Mouse (Mus musculus): ENCODE results near the gene Furin. TPM values are rescaled to one million over a fixed set of nuclear protein-coding genes. Genes with fewer than 3 reads are reported as not detected.

Gene Furin
- polyA plus RNA-seq, 1 experiment from 2014 or later, result 27.3 TPM

DNA sequence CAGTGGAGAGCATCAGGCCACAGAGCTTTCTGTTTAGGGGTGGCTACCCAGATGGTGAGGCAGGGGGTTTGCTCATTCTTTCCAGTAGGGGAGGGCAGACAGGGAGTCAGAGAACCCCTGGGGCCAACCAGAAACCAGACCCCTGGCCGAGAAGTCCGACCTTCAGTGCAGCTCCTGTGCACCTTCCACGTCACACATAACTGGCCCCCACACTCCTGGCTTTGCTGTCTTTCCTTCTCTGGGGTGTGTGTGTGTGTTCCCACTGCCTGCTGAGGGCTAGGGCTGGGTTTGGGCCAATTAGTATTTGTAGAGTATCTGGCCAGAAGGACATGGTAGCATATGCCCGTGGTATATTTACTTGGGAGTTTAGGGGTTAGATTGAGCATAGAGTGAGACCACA, 45.1 kb upstream of the Furin start:
- no peak overlapping the region for H3K27ac ChIP-seq (ENCODE audit: low read length)

DNA sequence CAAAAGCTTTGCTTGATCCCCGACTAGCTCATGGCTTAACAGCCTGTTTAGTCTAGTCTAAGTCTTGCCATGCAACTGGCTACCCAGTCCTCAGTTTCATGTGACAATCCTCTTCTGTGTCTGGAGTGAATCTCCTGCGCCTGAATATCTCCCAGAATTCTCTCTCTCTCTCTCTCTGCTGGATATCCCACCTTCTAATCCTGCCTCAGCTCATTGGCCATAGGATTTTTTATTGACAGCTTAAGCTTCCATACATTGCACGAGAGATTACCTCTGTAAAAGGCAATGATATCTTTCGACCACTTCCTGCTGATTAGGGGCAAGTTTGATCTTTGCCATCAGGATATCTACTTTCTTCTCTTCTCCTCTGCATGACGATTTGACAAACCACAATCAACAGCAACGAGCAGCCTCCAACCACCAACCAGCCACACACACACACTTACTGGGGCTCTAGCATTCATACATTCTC, 44.4 kb upstream of the Furin start:
- WGBS, result 66% methylated on average over 6 of the region's 6 CpGs
- H3K9ac ChIP-seq (replicated peaks; ENCODE audit: low read depth), result no peak overlapping the region
- H3K4me2 ChIP-seq (replicated peaks; ENCODE audit: low read depth, low read length), result no peak overlapping the region
- no peak overlapping the region for H3K27ac ChIP-seq (ENCODE audit: low read length)
- H3K36me3 ChIP-seq (ENCODE audit: insufficient read depth, low read length), result no peaks in the 10 kb centered on the region
- no peaks in the 10 kb centered on the region for H3K9me3 ChIP-seq (ENCODE audit: low read length)
- no peaks in the 10 kb centered on the region for H3K27me3 ChIP-seq (replicated peaks; ENCODE audit: insufficient read depth, low read length)
- no peak for ATAC-seq
- DNase-seq (ENCODE audit: low spot score), result no peak
- no peak overlapping the region for H3K4me3 ChIP-seq (ENCODE audit: low read depth, low read length)
- no peak for TF ChIP-seq EP300 (IDR thresholded peaks at IDR 0.05)
- TF ChIP-seq CTCF (IDR thresholded peaks at IDR 0.05), result no peak
- H3K4me1 ChIP-seq (ENCODE audit: insufficient read depth, low read depth, low read length), result peaks cover 9% of the 10 kb centered on the region; the same call in 1 of the 2 replicates

More for the DNA sequence above, 45.1 kb upstream of the Furin start:
- Histone ChIP-seq H3K27me3 (replicated peaks; ENCODE audit: insufficient read depth, low read length) (no peaks in the 10 kb centered on the region), H3K9ac (replicated peaks; ENCODE audit: low read depth) (no peak overlapping the region), H3K4me3 (ENCODE audit: low read depth, low read length) (no peak overlapping the region), H3K9me3 (ENCODE audit: low read length) (no peaks in the 10 kb centered on the region), H3K4me1 (ENCODE audit: insufficient read depth, low read depth, low read length) (peaks cover 4% of the 10 kb centered on the region), H3K36me3 (ENCODE audit: insufficient read depth, low read length) (no peaks in the 10 kb centered on the region), H3K4me2 (replicated peaks; ENCODE audit: low read depth, low read length) (no peak overlapping the region)
- 79% methylated on average over 4 of the region's 4 CpGs for WGBS
- DNase-seq (ENCODE audit: low spot score) (no peak), ATAC-seq (no peak)
- TF ChIP-seq CTCF (IDR thresholded peaks at IDR 0.05) (no peak), EP300 (IDR thresholded peaks at IDR 0.05) (no peak)

DNA sequence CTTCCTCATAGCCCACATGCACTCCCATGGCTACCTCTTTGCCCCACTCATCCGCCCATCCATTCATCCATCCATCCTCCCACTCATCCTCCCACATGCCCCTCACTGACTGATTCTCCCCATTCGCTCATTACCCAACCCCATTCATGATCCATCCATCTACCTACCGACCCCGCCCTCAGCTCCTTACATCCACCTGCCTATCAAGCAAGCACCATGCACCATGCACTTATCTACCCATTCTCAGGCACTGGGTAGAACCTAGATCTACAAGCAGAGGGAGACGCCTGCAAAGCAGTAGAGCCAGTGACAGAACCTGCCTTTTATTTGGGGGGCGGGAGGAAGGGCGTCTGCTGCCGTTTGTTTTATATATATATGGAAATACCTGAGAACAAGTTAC, 42.1 kb upstream of the Furin start:
- no peak overlapping the region for H3K4me2 ChIP-seq (replicated peaks; ENCODE audit: low read depth, low read length)
- DNase-seq (ENCODE audit: low spot score) (no peak), ATAC-seq (no peak)
- no peak overlapping the region for H3K27ac ChIP-seq (ENCODE audit: low read length)
- no peaks in the 10 kb centered on the region for H3K36me3 ChIP-seq (ENCODE audit: insufficient read depth, low read length)
- no peak overlapping the region for H3K9ac ChIP-seq (replicated peaks; ENCODE audit: low read depth)
- peaks cover 14% of the 10 kb centered on the region; the same call in 1 of the 2 replicates for H3K4me1 ChIP-seq (ENCODE audit: insufficient read depth, low read depth, low read length)
- H3K9me3 ChIP-seq (ENCODE audit: low read length), result no peaks in the 10 kb centered on the region
- no peak for TF ChIP-seq CTCF (IDR thresholded peaks at IDR 0.05)
- no peak for TF ChIP-seq EP300 (IDR thresholded peaks at IDR 0.05)
- no peak overlapping the region for H3K4me3 ChIP-seq (ENCODE audit: low read depth, low read length)
- 94% methylated on average over 8 of the region's 8 CpGs for WGBS
- H3K27me3 ChIP-seq (replicated peaks; ENCODE audit: insufficient read depth, low read length), result no peaks in the 10 kb centered on the region

DNA sequence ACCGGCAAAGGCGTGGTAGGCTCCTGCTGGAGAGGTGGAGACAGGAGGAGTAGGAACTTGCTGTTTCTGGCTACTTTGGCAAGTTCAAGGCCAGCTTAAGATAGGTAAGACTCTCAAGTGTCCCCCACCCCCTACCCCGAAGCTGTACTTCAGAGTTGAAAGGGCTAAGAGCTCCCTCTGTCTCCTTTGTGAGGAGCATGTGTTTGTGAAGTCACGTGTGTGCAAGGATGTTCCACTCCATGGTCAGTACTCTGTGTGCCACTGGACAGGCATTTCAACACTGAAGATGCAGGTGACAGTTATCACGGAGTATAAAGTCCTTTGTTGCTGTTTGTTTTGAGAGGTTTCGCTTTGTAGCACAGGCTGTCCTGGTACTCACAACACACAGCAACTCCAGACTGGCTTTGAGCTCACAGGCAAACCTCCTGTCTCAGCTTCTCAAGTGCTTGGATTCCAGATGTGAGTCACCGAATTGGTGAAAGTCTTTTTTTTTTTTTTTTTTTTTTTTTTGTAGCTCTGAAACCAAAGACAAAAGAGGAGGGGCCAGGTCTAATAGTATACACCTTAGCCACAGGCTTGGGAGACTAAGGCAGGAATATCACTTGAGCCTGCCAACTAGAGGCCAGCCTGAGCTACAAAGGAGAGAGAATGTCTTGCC, 41.1 kb upstream of the Furin start:
- Histone ChIP-seq H3K4me2 (replicated peaks; ENCODE audit: low read depth, low read length) (no peak overlapping the region), H3K9ac (replicated peaks; ENCODE audit: low read depth) (no peak overlapping the region), H3K36me3 (ENCODE audit: insufficient read depth, low read length) (no peaks in the 10 kb centered on the region), H3K9me3 (ENCODE audit: low read length) (no peaks in the 10 kb centered on the region), H3K27ac (ENCODE audit: low read length) (no peak overlapping the region), H3K4me3 (ENCODE audit: low read depth, low read length) (no peak overlapping the region), H3K27me3 (replicated peaks; ENCODE audit: insufficient read depth, low read length) (no peaks in the 10 kb centered on the region), H3K4me1 (ENCODE audit: insufficient read depth, low read depth, low read length) (peaks cover 14% of the 10 kb centered on the region; the same call in 1 of the 2 replicates)
- DNase-seq (ENCODE audit: low spot score), result no peak
- ATAC-seq, result no peak
- WGBS, result 51% methylated on average over 7 of the region's 7 CpGs
- TF ChIP-seq CTCF (IDR thresholded peaks at IDR 0.05) (peak; percentile 8; the same call in 1 of the 2 replicates), EP300 (IDR thresholded peaks at IDR 0.05) (no peak)

DNA sequence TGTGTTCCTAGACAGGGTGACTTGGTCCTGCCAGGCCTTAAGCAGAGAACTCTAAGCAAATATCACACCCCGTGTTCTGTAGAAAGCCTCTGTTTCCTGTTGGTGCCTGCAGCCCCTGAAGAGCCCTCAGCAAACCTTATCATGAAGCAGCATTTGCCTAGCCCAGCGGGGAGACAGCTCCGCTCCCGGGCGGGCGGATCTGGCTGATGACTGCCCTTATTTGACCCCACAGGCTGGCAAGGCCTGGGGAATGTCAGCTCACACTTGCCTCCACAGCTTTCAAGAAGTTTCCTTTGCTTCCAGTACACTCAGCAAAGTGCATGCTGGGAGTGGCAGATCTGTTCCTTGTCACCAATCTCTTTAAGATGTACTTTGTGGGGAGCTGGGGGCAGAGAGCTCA, 40.3 kb upstream of the Furin start:
- Histone ChIP-seq H3K4me1 (ENCODE audit: insufficient read depth, low read depth, low read length) (peaks cover 14% of the 10 kb centered on the region; the same call in 1 of the 2 replicates), H3K9ac (replicated peaks; ENCODE audit: low read depth) (no peak overlapping the region), H3K36me3 (ENCODE audit: insufficient read depth, low read length) (no peaks in the 10 kb centered on the region), H3K27ac (ENCODE audit: low read length) (no peak overlapping the region; the same call in 1 of the 2 replicates), H3K4me2 (replicated peaks; ENCODE audit: low read depth, low read length) (no peak overlapping the region; the same call in 1 of the 2 replicates), H3K9me3 (ENCODE audit: low read length) (no peaks in the 10 kb centered on the region), H3K27me3 (replicated peaks; ENCODE audit: insufficient read depth, low read length) (no peaks in the 10 kb centered on the region), H3K4me3 (ENCODE audit: low read depth, low read length) (no peak overlapping the region)
- WGBS, result 9% methylated on average over 6 of the region's 6 CpGs
- TF ChIP-seq CTCF (IDR thresholded peaks at IDR 0.05), result no peak
- no peak for TF ChIP-seq EP300 (IDR thresholded peaks at IDR 0.05)
- DNase-seq (ENCODE audit: low spot score) (peak; percentile 75), ATAC-seq (peak; percentile 84)

DNA sequence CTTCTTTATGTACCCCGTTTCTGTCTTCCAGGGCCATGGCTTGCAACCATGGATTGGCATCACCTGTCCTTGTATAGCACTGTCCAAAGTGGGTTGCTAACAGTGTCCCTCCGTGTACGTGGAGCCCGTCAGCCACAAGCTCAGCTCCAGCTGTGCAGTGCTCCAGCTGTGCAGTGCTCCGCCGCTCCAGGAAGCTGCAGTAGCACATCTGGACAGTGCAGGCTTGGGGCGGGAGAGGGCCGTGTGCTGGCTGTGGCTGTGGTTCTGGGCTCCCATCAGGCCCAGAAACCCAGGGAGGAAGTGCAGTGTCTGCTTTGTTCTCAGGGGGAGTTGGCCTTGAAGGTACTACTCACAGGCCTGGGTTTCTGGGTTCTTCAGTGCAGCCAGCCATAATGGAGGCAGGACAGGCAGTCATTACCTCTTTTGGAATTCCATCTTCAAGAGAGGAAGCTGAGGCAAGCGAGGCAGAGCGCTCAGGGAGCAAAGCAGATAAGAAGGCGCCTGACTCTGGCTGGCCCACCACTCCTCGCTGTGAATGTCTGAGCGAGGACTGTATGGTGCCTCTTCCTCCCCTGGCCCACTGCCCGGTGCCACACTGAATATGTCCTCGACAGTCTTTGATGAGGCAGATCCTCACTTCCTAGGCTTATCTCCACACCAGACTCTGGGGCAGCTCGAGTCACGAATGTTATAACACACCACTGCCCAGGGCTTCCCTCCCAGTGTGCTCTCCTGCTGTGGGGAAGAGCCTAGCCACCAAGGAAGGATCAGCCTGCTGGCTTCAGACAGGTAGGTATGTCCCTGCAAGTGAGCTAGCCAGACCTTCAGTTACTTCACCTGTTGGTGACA, 39.4 kb upstream of the Furin start:
- Histone ChIP-seq H3K4me1 (ENCODE audit: insufficient read depth, low read depth, low read length) (peaks cover 14% of the 10 kb centered on the region; the same call in 1 of the 2 replicates), H3K4me3 (ENCODE audit: low read depth, low read length) (no peak overlapping the region), H3K27me3 (replicated peaks; ENCODE audit: insufficient read depth, low read length) (no peaks in the 10 kb centered on the region), H3K9ac (replicated peaks; ENCODE audit: low read depth) (no peak overlapping the region), H3K9me3 (ENCODE audit: low read length) (no peaks in the 10 kb centered on the region), H3K27ac (ENCODE audit: low read length) (no peak overlapping the region), H3K4me2 (replicated peaks; ENCODE audit: low read depth, low read length) (no peak overlapping the region), H3K36me3 (ENCODE audit: insufficient read depth, low read length) (no peaks in the 10 kb centered on the region)
- ATAC-seq (peak; percentile 29), DNase-seq (ENCODE audit: low spot score) (peak; percentile 40)
- TF ChIP-seq CTCF (IDR thresholded peaks at IDR 0.05), result 0 out of 2 replicates have a peak, but pooled peaks have one; percentile 9
- no peak for TF ChIP-seq EP300 (IDR thresholded peaks at IDR 0.05)
- 30% methylated on average over 17 of the region's 17 CpGs for WGBS
